In genomic region chr9:68254218-68254617, GRCm38 (mm10) we compare ENCODE assay signal across 14 mouse cellular contexts.
DNase-seq lines count a peak whose midpoint lies in the region; TF ChIP-seq lines count a peak whose summit lies in the region.
"Had no signal": no experiment of that assay in that cellular context is flagged by ENCODE, and none has a peak within 500 bp of the region (broad histone marks: within the 10 kb centered on the region; RNA-seq: fewer than 3 reads in every experiment).

No protein-coding gene starts in this region.

- H3K4me1 ChIP-seq in heart, embryonic 10.5 days = no peaks in the 10 kb centered on the region
- H3K4me1 ChIP-seq in liver, adult 2 months (ENCODE audit: control insufficient read depth, insufficient read depth, low read length) = no peaks in the 10 kb centered on the region
- H3K4me1 ChIP-seq: embryonic facial prominence, embryonic 13.5 days; liver, embryonic 13.5 days; neural tube, embryonic 15.5 days had no signal

- WGBS in heart, embryonic 10.5 days = 58% methylated on average over 3 of the region's 3 CpGs
- 42% methylated on average over 3 of the region's 3 CpGs for WGBS in liver, adult 2 months

- H3K36me3 ChIP-seq in heart, embryonic 10.5 days = no peaks in the 10 kb centered on the region
- H3K36me3 ChIP-seq in liver, adult 2 months (ENCODE audit: control insufficient read depth, insufficient read depth, low read length) = no peaks in the 10 kb centered on the region
- H3K36me3 ChIP-seq: embryonic facial prominence, embryonic 13.5 days; forebrain, embryonic 12.5 days; liver, embryonic 13.5 days; neural tube, embryonic 15.5 days had no signal

- H3K27ac ChIP-seq in heart, embryonic 10.5 days = no peak overlapping the region
- H3K27ac ChIP-seq in liver, adult 2 months (replicated peaks; ENCODE audit: insufficient read depth, low read depth, low read length) = no peak overlapping the region
- H3K27ac ChIP-seq: embryonic facial prominence, embryonic 13.5 days; forebrain, embryonic 12.5 days; liver, embryonic 13.5 days; neural tube, embryonic 15.5 days had no signal

- DNase-seq in heart, postnatal 10 days = peak; percentile 36 to 58
- DNase-seq in heart, embryonic 10.5 days (ENCODE audit: low spot score) = no peak
- no peak for DNase-seq in liver, adult 2 months (ENCODE audit: extremely low read depth, low read depth, low spot score)
- no peak for DNase-seq in liver
- no peak for DNase-seq in brain, embryonic 14.5 days (ENCODE audit: low read depth)
- peak; percentile 48 for DNase-seq in heart, postnatal 4 days
- DNase-seq in spleen, adult 12 weeks (ENCODE audit: low spot score) = no peak
- DNase-seq: cerebellum, adult 8-10 months; gastrocnemius, postnatal 10 days; liver, embryonic 13.5 days; thymus, adult 18-20 months had no signal

- H3K27me3 ChIP-seq in heart, embryonic 10.5 days (ENCODE audit: insufficient read depth, poor library complexity, severe bottlenecking) = no peaks in the 10 kb centered on the region
- no peaks in the 10 kb centered on the region for H3K27me3 ChIP-seq in liver, adult 2 months (ENCODE audit: control insufficient read depth, insufficient read depth, low read length)
- H3K27me3 ChIP-seq: embryonic facial prominence, embryonic 13.5 days; forebrain, embryonic 12.5 days; liver, embryonic 13.5 days; neural tube, embryonic 15.5 days had no signal

- intact Hi-C loops in heart, postnatal 10 days (cut with DNase I) = loop anchor here (1.0 to 5.0 kb wide), 3 partner anchors 237 to 463 kb away; no protein-coding TSS in a partner anchor

- no peak overlapping the region for H3K4me3 ChIP-seq in heart, embryonic 10.5 days
- H3K4me3 ChIP-seq in liver, adult 2 months (ENCODE audit: insufficient read depth, low read depth, low read length) = no peak overlapping the region
- H3K4me3 ChIP-seq: embryonic facial prominence, embryonic 13.5 days; forebrain, embryonic 12.5 days; liver, embryonic 13.5 days; neural tube, embryonic 15.5 days had no signal

- H3K79me2 ChIP-seq in liver, adult 2 months (ENCODE audit: control insufficient read depth, insufficient read depth, low read length) = no peaks in the 10 kb centered on the region

- no peaks in the 10 kb centered on the region for H3K9me3 ChIP-seq in heart, embryonic 10.5 days
- H3K9me3 ChIP-seq: embryonic facial prominence, embryonic 13.5 days; forebrain, embryonic 12.5 days; liver, embryonic 13.5 days; neural tube, embryonic 15.5 days had no signal

- no peak overlapping the region for H3K9ac ChIP-seq in liver, adult 2 months (ENCODE audit: low read depth, low read length)
- H3K9ac ChIP-seq: embryonic facial prominence, embryonic 13.5 days; forebrain, embryonic 12.5 days; liver, embryonic 13.5 days; neural tube, embryonic 15.5 days had no signal

- peak; percentile 31 for TF ChIP-seq CTCF in liver, adult 2 months (IDR thresholded peaks at IDR 0.05; ENCODE audit: low read depth, low read length)
- TF ChIP-seq CTCF in brain, embryonic 14.5 days (IDR thresholded peaks at IDR 0.05; ENCODE audit: borderline replicate concordance, extremely low read depth, insufficient read depth, insufficient read length) = peak; percentile 42; the same call in 1 of the 2 replicates

- no peak for TF ChIP-seq POLR2A in liver, adult 2 months (IDR thresholded peaks at IDR 0.05; ENCODE audit: extremely low read depth, insufficient read depth, low read length)
- no peak for TF ChIP-seq POLR2A in brain, embryonic 14.5 days (IDR thresholded peaks at IDR 0.05; ENCODE audit: borderline replicate concordance, extremely low read depth, insufficient read depth, insufficient read length, poor library complexity, severe bottlenecking)

Comparison
In these comparisons a context has a peak if more than half of its experiments do, and no peak if none do; other contexts are left out.
1. DNase-seq: peak in heart, postnatal 10 days (2 of 2) and heart, postnatal 4 days (single experiment); none in heart, embryonic 10.5 days (single experiment), liver, adult 2 months (single experiment), liver (single experiment), brain, embryonic 14.5 days (single experiment) and spleen, adult 12 weeks (single experiment).